Mouse (Mus musculus) liver, embryonic 13.5 days (tissue): ENCODE measurements at regions not wholly inside any gene's neighbourhood (a gene's known extent, or its start where the extent isn't known, plus 50 kb on each side); places are given as distances from the start of the nearest gene placed in this dataset.
"Not testable (repeated sequence)": the region's sequence is repeated elsewhere in the genome, so short reads cannot be mapped to it uniquely, and the experiment has no call there.

Experiments
- ATAC-seq: fragments of 200-750 bp; cut with Nextera tagmentation; 2 replicates; pipeline ENCODE4 v1.8.0; 2017; ENCODE audit warnings: low read depth, mild to moderate bottlenecking, moderate number of reproducible peaks, moderate library complexity
- DNase-seq: peaks from one replicate; pipeline ENCODE4 v3.0.0; 2022
- H3K27ac ChIP-seq: fragments of 300-500 bp; sonication (generic); 2 replicates; pipeline ENCODE4 v1.5.1; 2015; ENCODE audit warnings: moderate library complexity, mild to moderate bottlenecking, inconsistent platforms
- H3K27me3 ChIP-seq: fragments of 300-500 bp; sonication (generic); 2 replicates; pipeline ENCODE4 v1.6.1; 2015; ENCODE audit warnings: mild to moderate bottlenecking, inconsistent platforms
- H3K36me3 ChIP-seq: fragments of 300-500 bp; sonication (generic); 2 replicates; pipeline ENCODE4 v1.6.1; 2015; ENCODE audit warnings: mild to moderate bottlenecking, inconsistent platforms
- H3K4me1 ChIP-seq: fragments of 300-500 bp; sonication (generic); replicated peaks from 2 replicates; pipeline ENCODE4 v1.6.1; 2015; ENCODE audit warnings: inconsistent platforms
- H3K4me2 ChIP-seq: fragments of 300-500 bp; sonication (generic); 2 replicates; pipeline ENCODE4 v1.6.1; 2015; ENCODE audit warnings: inconsistent platforms, mild to moderate bottlenecking, moderate library complexity
- H3K4me3 ChIP-seq: fragments of 300-500 bp; sonication (generic); replicated peaks from 2 replicates; pipeline ENCODE4 v1.5.1; 2015; ENCODE audit warnings: mild to moderate bottlenecking, inconsistent platforms
- H3K9ac ChIP-seq: fragments of 300-500 bp; sonication (generic); 2 replicates; pipeline ENCODE4 v1.6.1; 2015; ENCODE audit warnings: mild to moderate bottlenecking, inconsistent platforms
- H3K9me3 ChIP-seq: fragments of 300-500 bp; sonication (generic); replicated peaks from 2 replicates; pipeline ENCODE4 v1.6.1; 2016; ENCODE audit warnings: inconsistent platforms
- WGBS: fragments of 180-500 bp; shearing (Covaris S2); methylation state at CpG from one replicate; pipeline ENCODE4 v1.1.7; 2015; ENCODE audit not compliant: insufficient replicate concordance; 5-methylcytosine and 5-hydroxymethylcytosine counted together

GRCm38 (mm10) chr1:165014328-165014727 is 79.0 kb upstream of the Xcl1 start:
- no peak for DNase-seq
- no peak overlapping the region for H3K27ac ChIP-seq
- H3K4me2 ChIP-seq: no peak overlapping the region
- no peaks in the 10 kb centered on the region for H3K36me3 ChIP-seq
- no peak overlapping the region for H3K4me3 ChIP-seq
- H3K9ac ChIP-seq: no peak overlapping the region
- H3K9me3 ChIP-seq: no peaks in the 10 kb centered on the region
- ATAC-seq: no peak
- WGBS: 36% methylated on average over 1 of the region's 1 CpGs
- no peaks in the 10 kb centered on the region for H3K4me1 ChIP-seq
- no peaks in the 10 kb centered on the region for H3K27me3 ChIP-seq

DNA sequence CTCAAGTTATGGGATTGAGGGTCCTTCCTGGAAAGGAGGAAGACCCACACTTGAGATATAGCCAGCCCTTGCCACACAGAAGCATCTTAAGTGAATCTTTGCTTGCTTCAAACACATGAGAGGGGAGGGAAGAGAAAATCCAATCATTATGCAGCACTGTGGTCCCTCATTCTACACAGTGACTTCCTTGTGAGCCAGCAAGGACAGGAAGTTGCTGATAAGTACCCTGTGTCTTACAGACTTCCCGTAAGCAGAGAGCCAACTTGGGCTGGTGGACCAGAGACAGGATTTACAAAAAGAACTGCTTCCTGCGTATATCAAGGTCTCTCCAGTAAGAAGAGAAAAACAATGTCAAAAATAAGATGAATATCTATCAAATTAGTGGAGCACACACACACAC is 78.1 kb upstream of the Xcl1 start:
- no peak overlapping the region for H3K9ac ChIP-seq
- no peak overlapping the region for H3K4me3 ChIP-seq
- H3K27ac ChIP-seq: no peak overlapping the region
- H3K4me2 ChIP-seq: no peak overlapping the region
- no peaks in the 10 kb centered on the region for H3K9me3 ChIP-seq
- no peaks in the 10 kb centered on the region for H3K36me3 ChIP-seq
- DNase-seq (no peak), ATAC-seq (no peak)
- H3K4me1 ChIP-seq: no peaks in the 10 kb centered on the region
- no peaks in the 10 kb centered on the region for H3K27me3 ChIP-seq
- 12% methylated on average over 2 of the region's 2 CpGs for WGBS

- WGBS: 77% methylated on average over 3 of the region's 3 CpGs
- Histone ChIP-seq H3K27ac (no peak overlapping the region), H3K27me3 (no peaks in the 10 kb centered on the region), H3K36me3 (no peaks in the 10 kb centered on the region), H3K4me1 (no peaks in the 10 kb centered on the region), H3K9me3 (no peaks in the 10 kb centered on the region), H3K9ac (no peak overlapping the region), H3K4me3 (no peak overlapping the region), H3K4me2 (no peak overlapping the region)
- DNase-seq (no peak), ATAC-seq (no peak)
Observed at GRCm38 (mm10) chr1:165012376-165012775, 77.0 kb upstream of the Xcl1 start.

GRCm38 (mm10) chr1:164999515-164999914 is 64.2 kb upstream of the Xcl1 start:
- no peak for DNase-seq
- no peak for ATAC-seq
- no peak overlapping the region for H3K4me3 ChIP-seq
- H3K36me3 ChIP-seq: no peaks in the 10 kb centered on the region
- H3K27ac ChIP-seq: no peak overlapping the region
- H3K9me3 ChIP-seq: no peaks in the 10 kb centered on the region
- H3K4me1 ChIP-seq: no peaks in the 10 kb centered on the region
- H3K4me2 ChIP-seq: no peak overlapping the region
- WGBS: 51% methylated on average over 10 of the region's 10 CpGs
- no peak overlapping the region for H3K9ac ChIP-seq
- H3K27me3 ChIP-seq: no peaks in the 10 kb centered on the region

DNA sequence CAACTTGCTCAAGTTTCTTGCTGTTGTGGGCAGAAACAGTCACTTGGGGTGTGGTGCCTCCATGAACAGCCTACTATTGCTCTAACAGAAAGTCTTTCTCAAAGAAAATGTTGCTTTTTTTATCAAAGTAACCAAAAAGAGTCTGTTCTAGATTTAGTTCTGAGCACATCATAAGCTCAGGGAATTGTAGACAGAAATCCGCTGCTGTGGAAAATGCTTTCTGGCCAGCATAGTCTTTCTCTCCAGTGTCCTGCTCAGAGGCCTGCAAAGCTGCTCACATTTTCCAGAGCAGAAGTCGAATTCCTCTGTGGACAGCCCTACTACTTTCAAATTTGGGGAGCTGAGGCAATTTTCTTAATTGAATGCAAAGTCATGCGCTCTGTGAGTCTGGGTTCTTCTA is 63.3 kb upstream of the Xcl1 start:
- H3K9ac ChIP-seq: no peak overlapping the region
- no peak overlapping the region for H3K4me3 ChIP-seq
- 63% methylated on average over 3 of the region's 3 CpGs for WGBS
- H3K27ac ChIP-seq: no peak overlapping the region
- H3K27me3 ChIP-seq: no peaks in the 10 kb centered on the region
- no peaks in the 10 kb centered on the region for H3K9me3 ChIP-seq
- ATAC-seq (no peak), DNase-seq (no peak)
- no peaks in the 10 kb centered on the region for H3K4me1 ChIP-seq
- H3K36me3 ChIP-seq: no peaks in the 10 kb centered on the region
- H3K4me2 ChIP-seq: no peak overlapping the region

GRCm38 (mm10) chr1:164997660-164998059 is 62.3 kb upstream of the Xcl1 start:
- 44% methylated on average over 5 of the region's 5 CpGs for WGBS
- no peak for ATAC-seq

DNA sequence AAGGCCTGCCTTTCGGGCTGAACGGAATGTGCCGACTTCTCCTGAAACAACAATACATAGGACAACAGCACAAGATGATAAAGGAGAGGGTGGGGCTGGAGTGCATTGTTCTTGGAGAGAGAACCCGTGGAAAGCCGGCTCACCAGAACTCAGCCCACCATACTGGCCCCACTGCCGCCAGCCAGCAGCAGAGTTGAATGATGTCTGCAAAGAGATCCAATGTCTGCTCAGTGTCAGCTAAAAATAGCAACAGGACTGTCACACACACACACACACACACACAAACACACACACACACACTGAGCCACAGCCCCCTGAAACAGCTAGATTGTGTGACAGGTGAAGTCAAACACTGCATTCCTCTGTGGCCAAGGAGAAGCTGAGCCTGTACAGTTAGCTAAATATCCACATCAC is 58.9 kb upstream of the Xcl1 start:
- Histone ChIP-seq H3K4me3 (no peak overlapping the region), H3K4me1 (no peaks in the 10 kb centered on the region), H3K9ac (no peak overlapping the region), H3K36me3 (no peaks in the 10 kb centered on the region), H3K9me3 (no peaks in the 10 kb centered on the region), H3K27me3 (no peaks in the 10 kb centered on the region), H3K4me2 (no peak overlapping the region), H3K27ac (no peak overlapping the region)
- ATAC-seq: no peak
- 27% methylated on average over 6 of the region's 6 CpGs for WGBS
- DNase-seq: no peak

More at GRCm38 (mm10) chr1:164997660-164998059, 62.3 kb upstream of the Xcl1 start:
- H3K4me3 ChIP-seq: no peak overlapping the region
- H3K4me2 ChIP-seq: no peak overlapping the region
- no peak overlapping the region for H3K27ac ChIP-seq
- no peaks in the 10 kb centered on the region for H3K27me3 ChIP-seq
- no peaks in the 10 kb centered on the region for H3K36me3 ChIP-seq
- H3K9ac ChIP-seq: no peak overlapping the region
- DNase-seq: no peak
- no peaks in the 10 kb centered on the region for H3K9me3 ChIP-seq
- no peaks in the 10 kb centered on the region for H3K4me1 ChIP-seq

- H3K27me3 ChIP-seq, H3K4me3 ChIP-seq, H3K27ac ChIP-seq, H3K36me3 ChIP-seq, H3K4me2 ChIP-seq, H3K9me3 ChIP-seq, H3K4me1 ChIP-seq, ATAC-seq, DNase-seq, H3K9ac ChIP-seq: not testable (repeated sequence)
Observed at GRCm38 (mm10) chr1:164993175-164993875, 58.0 kb upstream of the Xcl1 start.

- H3K4me1 ChIP-seq: no peaks in the 10 kb centered on the region
- peaks cover 5% of the 10 kb centered on the region; the same call in 1 of the 2 replicates for H3K9me3 ChIP-seq
- H3K9ac ChIP-seq: no peak overlapping the region
- H3K27ac ChIP-seq: no peak overlapping the region
- H3K4me3 ChIP-seq: no peak overlapping the region
- H3K4me2 ChIP-seq: no peak overlapping the region
- no peak for DNase-seq
- ATAC-seq: no peak
- no peaks in the 10 kb centered on the region for H3K27me3 ChIP-seq
- 72% methylated on average over 1 of the region's 1 CpGs for WGBS
- H3K36me3 ChIP-seq: no peaks in the 10 kb centered on the region
Observed at GRCm38 (mm10) chr1:164988982-164989381, 53.7 kb upstream of the Xcl1 start.

DNA sequence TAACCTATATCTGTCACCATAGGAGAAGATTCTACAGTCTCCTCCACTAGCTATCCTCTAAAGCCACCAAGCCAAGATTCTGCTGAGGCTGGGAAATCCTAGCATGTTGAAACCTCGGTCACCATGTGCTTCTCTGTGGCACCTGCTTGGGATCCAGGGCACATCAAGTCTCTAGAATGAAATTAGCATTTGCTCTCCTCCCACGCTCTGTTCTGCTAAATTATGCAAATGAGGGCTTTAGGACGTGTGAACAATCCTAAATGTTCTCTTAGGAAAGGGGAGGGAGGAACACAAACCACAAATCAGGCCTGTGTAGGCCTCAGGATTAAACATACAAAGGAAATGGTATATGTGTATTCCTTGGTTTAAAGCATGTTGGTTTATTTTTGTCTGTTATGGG is 52.9 kb upstream of the Xcl1 start:
- no peak for DNase-seq
- 61% methylated on average over 3 of the region's 3 CpGs for WGBS
- no peaks in the 10 kb centered on the region for H3K4me1 ChIP-seq
- peaks cover 5% of the 10 kb centered on the region; the same call in 1 of the 2 replicates for H3K9me3 ChIP-seq
- no peak overlapping the region for H3K4me2 ChIP-seq
- ATAC-seq: no peak
- H3K4me3 ChIP-seq: no peak overlapping the region
- no peaks in the 10 kb centered on the region for H3K36me3 ChIP-seq
- H3K9ac ChIP-seq: no peak overlapping the region
- H3K27me3 ChIP-seq: no peaks in the 10 kb centered on the region
- H3K27ac ChIP-seq: no peak overlapping the region

DNA sequence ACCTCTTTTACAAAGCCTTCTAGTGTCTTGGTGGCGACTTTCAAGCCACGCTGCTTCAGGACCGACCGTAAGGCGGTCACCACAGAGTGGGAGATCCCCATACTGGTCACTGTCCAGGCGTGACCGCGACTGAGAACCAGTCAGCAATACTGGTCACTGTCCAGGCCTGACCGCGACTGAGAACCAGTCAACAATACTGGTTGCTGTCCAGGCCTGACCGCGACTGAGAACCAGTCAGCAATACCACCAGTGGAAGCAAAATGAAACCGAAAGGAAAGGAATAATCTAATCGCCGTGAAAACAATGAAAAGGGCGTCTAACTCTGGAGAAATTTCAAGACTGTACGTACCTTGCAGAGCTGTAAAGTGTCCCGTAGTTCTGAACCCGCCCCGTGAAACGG is 50.2 kb upstream of the Xcl1 start:
- H3K27ac ChIP-seq, H3K27me3 ChIP-seq, DNase-seq, H3K9ac ChIP-seq, H3K4me3 ChIP-seq, H3K36me3 ChIP-seq, H3K9me3 ChIP-seq, H3K4me1 ChIP-seq, H3K4me2 ChIP-seq, ATAC-seq: not testable (repeated sequence)
- 81% methylated on average over 21 of the region's 21 CpGs for WGBS
